Mouse (Mus musculus) hindbrain, postnatal 0 days (tissue): ENCODE data around the gene Srp9. TPM values are rescaled to one million over a fixed set of nuclear protein-coding genes. Genes with fewer than 3 reads are reported as not detected.

Experiments used
- ATAC-seq: fragments of 200-750 bp; cut with Nextera tagmentation; 2 replicates; pipeline ENCODE4 v1.8.0; 2017; ENCODE audit warnings: mild to moderate bottlenecking, moderate TSS enrichment, moderate library complexity
- DNase-seq: peaks from one replicate; pipeline ENCODE4 v3.0.0-alpha.2; 2015; ENCODE audit warnings: low spot score
- H3K27ac ChIP-seq: fragments of 300-500 bp; sonication (generic); 2 replicates; pipeline ENCODE4 v1.5.1; 2014; ENCODE audit warnings: mild to moderate bottlenecking
- H3K27me3 ChIP-seq: fragments of 300-500 bp; sonication (generic); 2 replicates; pipeline ENCODE4 v1.6.1; 2014; ENCODE audit warnings: low read length, mixed read lengths; ENCODE audit not compliant: insufficient read depth
- H3K36me3 ChIP-seq: fragments of 300-500 bp; sonication (generic); 2 replicates; pipeline ENCODE4 v1.6.1; 2014; ENCODE audit warnings: low read length, mixed read lengths; ENCODE audit not compliant: insufficient read depth
- H3K4me1 ChIP-seq: fragments of 300-500 bp; sonication (generic); 2 replicates; pipeline ENCODE4 v1.6.1; 2014; ENCODE audit warnings: antibody characterized with exemption, low read length, mixed read lengths; ENCODE audit not compliant: insufficient read depth
- H3K4me2 ChIP-seq: fragments of 300-500 bp; sonication (generic); 2 replicates; pipeline ENCODE4 v1.6.1; 2014; ENCODE audit warnings: low read depth, mild to moderate bottlenecking, low read length, moderate library complexity, mixed read lengths
- H3K4me3 ChIP-seq: fragments of 300-500 bp; sonication (generic); 2 replicates; pipeline ENCODE4 v1.5.1; 2014; ENCODE audit warnings: low read length
- H3K9ac ChIP-seq: fragments of 300-500 bp; sonication (generic); replicated peaks from 2 replicates; pipeline ENCODE4 v1.6.1; 2014; ENCODE audit warnings: mild to moderate bottlenecking, low read length, moderate library complexity, mixed read lengths
- H3K9me3 ChIP-seq: fragments of 300-500 bp; sonication (generic); 2 replicates; pipeline ENCODE4 v1.6.1; 2016; ENCODE audit warnings: low read length, mixed read lengths
- CTCF ChIP-seq: IDR thresholded peaks from 2 replicates; pipeline ENCODE4 v1.5.1; 2016; ENCODE audit warnings: antibody characterized with exemption, control low read depth, low read depth
- WGBS: fragments of 180-500 bp; shearing (Covaris S2); extraction: QIAGEN DNeasy Blood & Tissue Kit; methylation state at CpG from one replicate; pipeline ENCODE4 v1.1.7; 2014; 5-methylcytosine and 5-hydroxymethylcytosine counted together
- polyA plus RNA-seq: library from polyadenylated mRNA; unstranded; fragments of >200 nt; fragmentation: Nextera tagmentation; extraction: Ambion mirVana; gene quantifications from 2 replicates; pipeline ENCODE4 v1.2.1, GENCODE M21; 2015
- total RNA-seq: library from RNA; depleted of rRNA; stranded (reverse); fragments of >200 nt; gene quantifications from 2 replicates; pipeline ENCODE4 v1.2.3, GENCODE M21; 2014

Gene Srp9
- total and polyA plus RNA-seq, 2 experiments from 2014 or later = 61.4 to 168 TPM

DNA sequence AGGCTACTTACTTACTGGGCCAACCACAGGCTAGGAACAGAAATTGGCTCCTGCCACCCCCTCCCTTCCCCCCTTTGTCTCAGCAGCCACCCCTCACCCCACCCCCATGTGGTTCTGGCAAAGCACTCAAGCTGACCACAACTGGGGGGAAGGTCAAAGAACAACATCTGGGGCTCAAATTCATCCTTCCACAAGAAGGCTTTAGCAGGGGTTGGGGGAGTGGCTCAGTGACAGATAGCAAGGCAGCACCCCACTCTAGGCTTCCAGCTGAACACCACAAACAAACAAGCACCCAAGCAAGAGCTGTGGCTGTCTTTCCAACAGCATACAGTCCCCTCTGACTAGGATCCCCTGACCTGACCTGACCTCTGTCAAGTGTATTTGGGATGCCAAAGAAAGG lies 21.8 kb upstream of the Srp9 start:
- Histone ChIP-seq H3K9me3 (no peaks in the 10 kb centered on the region), H3K4me3 (no peak overlapping the region), H3K4me2 (no peak overlapping the region), H3K27ac (no peak overlapping the region), H3K4me1 (no peaks in the 10 kb centered on the region), H3K27me3 (no peaks in the 10 kb centered on the region), H3K9ac (no peak overlapping the region), H3K36me3 (no peaks in the 10 kb centered on the region)
- DNase-seq = no peak
- no peak for TF ChIP-seq CTCF
- ATAC-seq = no peak

DNA sequence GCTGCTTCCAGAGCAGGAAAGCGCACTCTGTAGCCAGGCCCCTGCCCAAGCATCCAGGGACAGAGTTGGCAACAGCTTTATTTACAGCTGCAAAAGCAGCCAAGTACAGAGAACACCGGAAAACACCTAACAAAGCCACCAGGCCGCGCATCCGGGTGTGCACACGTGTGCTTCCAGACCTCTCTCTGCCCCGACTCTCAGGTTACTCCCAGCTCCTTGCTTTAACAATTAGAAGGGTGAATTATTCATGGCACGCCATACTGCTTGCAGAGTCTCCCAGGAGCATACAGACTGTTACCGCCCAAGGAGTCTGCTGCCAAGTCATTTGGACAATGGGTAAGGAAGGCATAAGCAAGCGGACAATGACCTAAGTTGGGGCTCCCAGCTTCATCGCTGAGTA lies 21.1 kb upstream of the Srp9 start:
- no peak for TF ChIP-seq CTCF
- Histone ChIP-seq H3K4me1 (no peaks in the 10 kb centered on the region), H3K4me2 (no peak overlapping the region), H3K9ac (no peak overlapping the region), H3K9me3 (no peaks in the 10 kb centered on the region), H3K36me3 (no peaks in the 10 kb centered on the region), H3K4me3 (no peak overlapping the region), H3K27ac (no peak overlapping the region), H3K27me3 (no peaks in the 10 kb centered on the region)
- DNase-seq = peak; percentile 20
- ATAC-seq = peak; percentile 40; the same call in 1 of the 2 replicates
- 56% methylated on average over 11 of the region's 11 CpGs for WGBS

DNA sequence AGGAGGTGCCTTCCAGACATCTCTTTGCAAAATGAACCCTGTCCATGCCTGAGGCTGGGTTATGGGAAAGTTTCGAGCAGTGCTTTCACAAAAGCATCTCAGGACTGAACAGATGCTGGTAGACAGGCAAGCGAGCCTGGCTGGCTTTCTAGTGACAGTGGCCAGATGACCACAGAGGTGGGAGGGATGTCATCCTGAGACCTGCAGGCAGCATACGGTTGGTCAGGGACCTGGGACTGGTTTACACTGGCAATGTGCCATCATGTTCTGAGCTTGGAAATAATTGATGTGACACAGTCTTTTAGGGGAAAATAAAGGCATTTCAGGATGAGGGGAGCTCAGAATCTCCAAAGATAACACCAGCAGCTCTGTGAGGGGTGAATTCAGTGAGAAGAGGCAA lies 19.5 kb upstream of the Srp9 start:
- Histone ChIP-seq H3K4me2 (no peak overlapping the region), H3K9me3 (no peaks in the 10 kb centered on the region), H3K4me1 (no peaks in the 10 kb centered on the region), H3K27me3 (no peaks in the 10 kb centered on the region), H3K36me3 (no peaks in the 10 kb centered on the region), H3K4me3 (no peak overlapping the region), H3K27ac (no peak overlapping the region), H3K9ac (no peak overlapping the region)
- DNase-seq (peak; percentile 61), ATAC-seq (0 out of 2 replicates have a peak, but pooled peaks have one; percentile 61)
- 34% methylated on average over 3 of the region's 3 CpGs for WGBS
- TF ChIP-seq CTCF = no peak

DNA sequence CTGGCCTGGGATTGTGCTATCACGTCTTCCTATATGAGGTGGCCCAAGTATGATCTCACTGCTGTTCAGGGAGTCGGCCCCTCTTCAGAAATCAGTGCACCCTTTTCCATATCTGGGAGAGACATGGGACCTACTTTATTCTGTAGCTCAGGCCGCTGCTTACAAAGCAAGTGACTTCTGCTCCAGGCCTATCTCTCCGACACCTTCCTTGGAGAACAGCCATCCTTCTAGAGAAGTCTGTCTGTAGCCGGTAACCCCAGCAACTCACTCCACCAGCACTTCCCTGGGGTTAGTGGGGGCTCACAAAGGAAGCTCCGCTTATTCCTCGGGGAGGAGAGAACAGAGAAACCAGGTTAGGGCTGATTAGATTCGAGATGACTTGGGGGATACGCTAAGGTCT lies 17.3 kb upstream of the Srp9 start:
- no peak for TF ChIP-seq CTCF
- no peak overlapping the region for H3K9ac ChIP-seq
- no peaks in the 10 kb centered on the region for H3K36me3 ChIP-seq
- H3K4me3 ChIP-seq = no peak overlapping the region
- WGBS = 75% methylated on average over 9 of the region's 9 CpGs
- ATAC-seq (no peak), DNase-seq (no peak)
- H3K4me2 ChIP-seq = no peak overlapping the region
- H3K27ac ChIP-seq = no peak overlapping the region
- no peaks in the 10 kb centered on the region for H3K9me3 ChIP-seq
- no peaks in the 10 kb centered on the region for H3K27me3 ChIP-seq
- H3K4me1 ChIP-seq = no peaks in the 10 kb centered on the region

DNA sequence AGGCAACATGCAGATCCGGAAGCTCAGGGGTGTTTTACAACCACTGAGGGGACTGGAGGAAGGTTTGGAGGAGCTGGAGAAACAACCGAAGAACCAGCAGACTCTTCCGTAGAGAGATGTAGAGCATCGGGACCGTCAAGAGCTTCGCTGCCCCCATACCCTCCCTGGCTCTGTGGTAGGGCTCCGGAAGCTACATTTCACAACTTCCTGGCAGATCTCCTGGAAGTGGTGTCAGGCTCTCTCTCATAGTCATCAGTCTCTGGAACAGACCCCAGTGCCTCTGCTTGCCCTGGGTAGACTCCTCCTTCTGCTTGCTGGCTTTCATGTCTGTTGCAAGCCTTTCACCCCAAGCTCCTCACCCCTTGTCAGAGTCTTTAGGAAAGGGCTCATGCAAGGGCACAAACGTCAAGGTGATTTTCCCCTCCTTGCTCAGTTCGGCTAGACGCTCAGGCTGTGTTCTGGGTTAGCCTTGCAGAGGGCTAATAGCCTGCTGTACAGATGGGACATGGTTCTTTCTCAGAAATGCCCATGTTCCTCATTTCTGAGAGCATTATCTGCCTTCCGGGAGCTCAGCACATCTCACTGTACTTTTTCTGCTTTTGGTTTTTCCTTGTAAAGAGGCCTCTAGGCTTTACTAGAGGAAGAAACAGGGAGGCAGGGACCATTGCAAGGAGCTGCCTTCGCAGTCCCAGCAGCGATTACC lies 16.0 kb upstream of the Srp9 start:
- Histone ChIP-seq H3K4me2 (no peak overlapping the region), H3K27me3 (no peaks in the 10 kb centered on the region), H3K9me3 (no peaks in the 10 kb centered on the region), H3K9ac (no peak overlapping the region), H3K4me3 (no peak overlapping the region), H3K4me1 (no peaks in the 10 kb centered on the region), H3K36me3 (no peaks in the 10 kb centered on the region), H3K27ac (no peak overlapping the region)
- no peak for TF ChIP-seq CTCF
- DNase-seq (no peak), ATAC-seq (no peak)
- 81% methylated on average over 13 of the region's 13 CpGs for WGBS

DNA sequence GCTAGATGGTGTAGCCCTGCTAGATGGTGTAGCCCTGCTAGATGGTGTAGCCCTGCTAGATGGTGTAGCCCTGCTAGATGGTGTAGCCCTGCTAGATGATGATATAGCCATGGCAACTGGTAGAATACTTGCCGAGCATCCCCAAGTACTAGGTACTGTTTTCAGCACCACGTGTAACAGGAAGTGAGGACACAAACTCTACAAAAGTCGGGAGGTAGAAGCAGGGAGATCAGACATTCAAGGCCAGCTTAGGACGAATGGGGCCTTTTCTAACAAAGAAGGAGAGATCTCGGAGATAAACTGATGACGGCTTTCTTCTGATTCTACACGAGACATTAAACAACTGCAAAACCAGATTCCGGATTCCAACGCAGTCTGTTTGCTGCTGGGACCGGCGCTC lies 14.4 kb upstream of the Srp9 start:
- no peak for ATAC-seq
- H3K4me1 ChIP-seq = peaks cover 10% of the 10 kb centered on the region
- no peak overlapping the region for H3K4me2 ChIP-seq
- WGBS = 79% methylated on average over 11 of the region's 11 CpGs
- no peaks in the 10 kb centered on the region for H3K9me3 ChIP-seq
- no peaks in the 10 kb centered on the region for H3K27me3 ChIP-seq
- no peak overlapping the region for H3K27ac ChIP-seq
- H3K9ac ChIP-seq = no peak overlapping the region
- TF ChIP-seq CTCF = no peak
- H3K4me3 ChIP-seq = no peak overlapping the region
- H3K36me3 ChIP-seq = no peaks in the 10 kb centered on the region
- no peak for DNase-seq

DNA sequence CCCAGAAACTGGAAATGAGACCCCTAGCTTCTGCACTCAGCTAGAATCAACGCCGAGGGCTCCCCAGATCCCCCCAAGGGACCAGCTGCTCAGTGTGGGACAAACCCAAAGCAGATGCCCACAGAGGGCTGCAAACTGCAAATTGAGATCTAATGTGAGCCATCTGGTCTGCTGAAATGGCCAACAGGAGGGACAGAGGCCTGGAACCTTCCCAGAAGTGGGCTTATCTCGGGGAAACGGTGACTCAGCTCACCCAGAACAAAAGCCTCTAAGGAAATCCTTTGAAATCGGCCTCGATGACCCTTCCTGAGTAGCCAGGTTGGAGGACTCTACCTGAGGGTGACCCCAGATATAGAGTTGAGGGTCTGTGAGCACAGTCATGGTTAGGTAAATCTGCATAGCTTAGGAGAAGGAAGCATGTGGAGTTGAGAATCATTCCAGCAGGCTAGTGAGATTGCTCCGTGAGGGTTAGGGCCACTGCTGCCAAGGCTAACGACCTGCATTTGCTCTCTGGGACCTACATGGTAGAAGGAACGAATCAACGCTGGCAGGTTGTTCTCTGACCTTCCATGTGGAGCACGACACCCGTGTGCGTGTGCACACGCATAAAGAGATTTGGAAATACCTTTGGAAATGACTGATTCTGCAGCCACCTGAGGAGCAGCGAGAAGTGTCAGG lies 13.7 kb upstream of the Srp9 start:
- H3K36me3 ChIP-seq = no peaks in the 10 kb centered on the region
- no peak overlapping the region for H3K27ac ChIP-seq
- H3K9ac ChIP-seq = no peak overlapping the region
- no peaks in the 10 kb centered on the region for H3K9me3 ChIP-seq
- no peak overlapping the region for H3K4me3 ChIP-seq
- TF ChIP-seq CTCF = no peak
- ATAC-seq (peak; percentile 36; the same call in 1 of the 2 replicates), DNase-seq (peak; percentile 69)
- peaks cover 10% of the 10 kb centered on the region for H3K4me1 ChIP-seq
- WGBS = 54% methylated on average over 15 of the region's 15 CpGs
- no peaks in the 10 kb centered on the region for H3K27me3 ChIP-seq
- H3K4me2 ChIP-seq = no peak overlapping the region
